Mouse (Mus musculus) lung, postnatal 14 days (tissue): ENCODE measurements around the gene Tex14.
"Not testable (repeated sequence)": the region's sequence is repeated elsewhere in the genome, so short reads cannot be mapped to it uniquely, and the experiment has no call there.

Experiments used
- DNase-seq: peaks from one replicate; pipeline ENCODE4 v3.0.0; 2021

The Tex14 gene

GRCm38 (mm10) chr11:87426450-87427250 is 21.8 kb downstream of the Tex14 start:
- DNase-seq = peak; percentile 86

DNA sequence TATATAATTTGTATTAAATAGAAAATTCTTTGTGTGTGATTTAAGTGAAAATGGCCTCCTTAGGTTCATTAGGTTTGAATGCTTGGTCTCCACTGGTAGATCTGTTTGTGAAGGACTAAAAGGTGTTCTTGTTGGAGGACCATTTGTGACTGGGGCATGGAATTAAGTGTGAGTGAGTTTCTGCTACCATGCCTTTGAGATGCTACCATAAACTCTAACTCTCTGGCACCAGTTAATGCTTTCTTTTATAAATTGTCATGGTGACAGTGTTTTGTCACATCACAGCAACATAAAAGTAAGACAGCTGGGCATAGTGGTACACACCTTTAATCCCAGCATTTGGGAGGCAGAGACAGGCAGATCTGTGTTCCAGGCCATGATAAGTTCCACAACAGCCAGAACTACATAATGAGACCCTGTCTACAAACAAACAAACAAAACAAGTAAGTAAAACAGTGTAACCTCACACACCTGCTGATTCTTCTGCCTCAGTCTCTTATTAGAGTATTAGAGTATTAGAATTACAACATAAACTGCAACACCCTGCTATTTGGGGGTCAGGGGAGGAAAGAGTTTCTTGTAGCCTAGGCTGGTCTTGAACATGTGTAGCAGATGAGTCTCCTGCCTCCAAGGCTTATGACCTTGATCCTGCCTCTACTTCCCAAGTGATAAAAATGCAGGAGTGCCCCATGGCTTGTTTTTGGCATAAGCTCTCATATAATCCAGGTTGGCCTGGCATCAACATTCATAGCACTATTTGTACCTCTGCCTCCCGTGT is 22.6 kb downstream of the Tex14 start:
- DNase-seq = no peak

- no peak for DNase-seq
Measured at GRCm38 (mm10) chr11:87428051-87428673, 23.3 kb downstream of the Tex14 start.

- no peak for DNase-seq
Measured at GRCm38 (mm10) chr11:87429363-87429762, 24.5 kb downstream of the Tex14 start.

- no peak for DNase-seq
Measured at GRCm38 (mm10) chr11:87430374-87430773, 25.5 kb downstream of the Tex14 start.

- DNase-seq = not testable (repeated sequence)
Measured at GRCm38 (mm10) chr11:87431813-87432212, 26.9 kb downstream of the Tex14 start.

- no peak for DNase-seq
Measured at GRCm38 (mm10) chr11:87432447-87432846, 27.6 kb downstream of the Tex14 start.

DNA sequence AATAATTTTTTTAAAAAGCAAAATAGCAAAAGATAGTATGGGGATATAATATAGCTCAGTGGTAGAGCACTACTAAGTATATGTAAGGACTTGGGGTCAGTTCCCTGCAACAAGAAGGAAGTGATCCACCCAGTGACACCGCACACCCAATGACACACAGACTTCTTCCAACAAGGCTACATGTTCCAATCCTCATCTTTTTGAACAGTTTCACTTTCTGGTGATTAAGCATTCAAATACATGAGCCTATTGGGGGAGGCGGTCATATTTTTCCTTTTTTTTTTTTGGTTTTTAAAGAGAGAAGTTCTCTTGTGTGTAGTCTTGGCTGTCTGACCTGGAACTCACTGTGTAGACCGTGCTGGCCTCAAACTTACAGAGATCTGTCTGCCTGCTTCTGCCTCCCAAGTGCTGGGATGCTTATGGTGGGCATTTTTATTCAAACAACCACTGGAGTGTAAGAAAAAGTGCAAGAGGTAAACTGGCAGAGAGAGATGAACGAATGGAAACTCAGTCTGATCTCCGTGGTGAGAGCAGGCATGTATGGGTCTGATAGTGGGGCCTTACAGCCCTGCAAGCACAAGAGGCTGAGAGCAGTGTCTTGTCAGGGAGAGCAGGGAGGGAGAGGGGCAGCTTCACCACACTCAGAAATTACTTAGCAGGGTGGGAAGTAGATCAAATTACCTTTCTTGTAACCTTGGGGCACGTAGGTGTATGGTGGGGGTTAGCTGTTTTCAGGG is 28.2 kb downstream of the Tex14 start:
- DNase-seq = no peak

- DNase-seq = not testable (repeated sequence)
Measured at GRCm38 (mm10) chr11:87435107-87435506, 30.2 kb downstream of the Tex14 start.

GRCm38 (mm10) chr11:87436326-87437232 is 31.7 kb downstream of the Tex14 start:
- DNase-seq = no peak

- no peak for DNase-seq
Measured at GRCm38 (mm10) chr11:87439796-87440420, 35.0 kb downstream of the Tex14 start.

DNA sequence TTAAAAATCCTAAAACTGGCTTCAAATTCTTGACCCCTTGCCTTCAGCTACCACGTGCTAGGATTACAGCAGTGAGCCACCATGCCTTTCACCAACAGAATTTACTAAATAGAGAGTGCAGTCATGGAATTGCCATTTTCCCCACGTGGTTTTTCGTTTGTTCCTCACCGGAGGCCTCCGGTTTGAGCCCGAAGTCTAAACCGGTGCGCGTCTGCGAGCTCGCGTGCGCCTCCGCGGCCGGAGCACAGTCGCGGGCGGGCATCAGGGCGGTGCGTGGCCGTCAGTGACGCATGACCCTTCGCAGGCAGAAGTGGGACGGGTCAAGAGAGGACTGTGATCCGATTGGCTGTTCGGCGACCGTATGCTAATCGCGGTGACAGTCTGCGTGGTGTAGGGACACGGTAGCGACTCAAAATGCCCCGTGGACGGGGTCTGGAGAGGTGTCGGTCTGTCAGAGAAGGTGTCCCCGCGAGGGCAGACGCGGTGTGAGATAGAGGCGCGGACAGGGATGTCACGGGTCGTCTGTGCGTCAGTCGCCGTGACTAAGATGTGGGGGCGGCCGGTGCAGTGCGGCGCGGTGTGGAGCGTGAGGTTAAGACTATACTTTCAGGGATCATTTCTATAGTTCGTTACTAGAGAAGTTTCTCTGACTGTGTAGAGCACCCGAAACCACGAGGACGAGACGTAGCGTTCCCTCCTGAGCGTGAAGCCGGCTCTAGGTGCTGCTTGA is 37.9 kb downstream of the Tex14 start:
- DNase-seq = peak; percentile 74

DNA sequence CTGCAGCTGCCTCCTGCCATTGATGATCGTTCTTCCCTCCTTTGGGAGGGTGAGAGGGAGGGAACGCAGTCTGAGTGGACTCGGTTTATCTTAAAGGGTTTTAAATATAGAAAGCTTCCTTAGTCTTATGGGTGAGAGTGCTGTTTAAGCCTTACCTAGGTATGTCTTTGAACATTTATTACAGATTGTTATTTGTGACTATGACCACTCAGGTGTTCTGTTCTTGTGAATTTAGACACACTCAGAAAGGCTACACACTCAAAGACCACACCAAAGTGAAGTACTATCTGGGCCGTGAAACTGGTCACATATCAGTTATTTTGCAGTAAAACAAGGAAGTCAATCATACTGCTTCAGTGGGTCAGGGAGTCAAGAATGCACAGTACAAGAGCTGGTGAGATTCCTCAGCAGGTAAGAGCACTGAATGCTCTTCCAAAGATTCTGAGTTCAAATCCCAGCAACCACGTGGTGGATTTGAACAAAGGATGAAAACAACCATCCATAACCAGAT is 38.6 kb downstream of the Tex14 start:
- peak; percentile 58 for DNase-seq

- not testable (repeated sequence) for DNase-seq
Measured at GRCm38 (mm10) chr11:87444056-87444455, 39.2 kb downstream of the Tex14 start.

- no peak for DNase-seq
Measured at GRCm38 (mm10) chr11:87444735-87445428, 40.0 kb downstream of the Tex14 start.

DNA sequence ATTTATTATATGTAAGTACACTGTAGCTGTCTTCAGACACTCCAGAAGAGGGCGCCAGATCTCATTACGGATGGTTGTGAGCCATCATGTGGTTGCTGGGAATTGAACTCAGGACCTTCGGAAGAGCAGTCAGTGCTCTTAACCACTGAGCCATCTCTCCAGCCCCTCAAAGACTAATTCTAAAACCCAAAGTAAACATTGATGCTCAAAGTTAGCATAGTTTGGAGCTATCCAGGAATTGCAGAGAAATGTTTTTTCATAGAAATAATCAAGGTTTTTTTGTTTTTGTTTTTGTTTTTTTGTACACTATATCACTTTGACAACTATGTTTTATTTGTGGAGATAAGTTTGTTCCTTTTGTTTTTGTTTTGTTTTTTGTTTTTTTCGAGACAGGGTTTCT is 40.7 kb downstream of the Tex14 start:
- not testable (repeated sequence) for DNase-seq

DNA sequence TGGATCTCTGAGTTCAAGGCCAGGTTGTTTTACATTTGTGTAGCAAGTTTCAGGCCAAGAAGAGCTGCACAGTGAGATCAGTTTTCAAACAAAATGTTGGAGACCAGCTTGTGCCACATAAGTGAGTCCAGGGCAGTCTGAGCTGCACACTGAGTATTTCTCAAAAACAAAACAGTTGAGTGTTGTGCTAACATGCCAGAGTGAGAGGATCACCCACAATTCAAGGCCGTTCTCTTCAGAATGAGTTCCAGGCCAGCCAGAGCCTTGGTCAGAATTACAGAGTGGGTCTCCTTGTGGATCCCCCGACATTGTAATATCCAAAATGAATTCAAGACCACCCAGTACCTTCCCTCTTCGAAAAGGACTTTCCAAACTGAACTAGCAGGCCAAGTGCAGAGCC is 41.3 kb downstream of the Tex14 start:
- DNase-seq = no peak

DNA sequence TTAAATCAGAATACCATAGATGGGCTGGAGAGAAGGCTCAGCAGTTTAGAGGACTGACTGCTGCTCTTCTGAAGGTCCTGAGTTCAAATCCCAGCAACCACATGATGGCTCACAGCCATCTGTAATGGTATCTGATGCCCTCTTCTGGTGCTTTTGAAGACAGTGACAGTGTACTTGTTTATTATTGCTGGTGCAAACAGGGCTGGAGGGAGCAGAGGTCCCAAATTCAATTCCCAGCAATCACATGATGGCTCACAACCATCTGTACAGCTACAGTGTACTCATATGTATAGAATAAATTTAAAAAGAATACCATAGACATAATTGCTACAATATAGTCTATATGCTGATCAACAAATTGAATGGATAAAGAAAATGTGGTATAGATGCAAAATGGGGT is 42.6 kb downstream of the Tex14 start:
- DNase-seq = no peak

GRCm38 (mm10) chr11:87448081-87448475 is 43.2 kb downstream of the Tex14 start:
- peak; percentile 94 for DNase-seq
